Mouse (Mus musculus): ENCODE measurements around the gene Mylpf. TPM values are rescaled to one million over a fixed set of nuclear protein-coding genes. Genes with fewer than 3 reads are reported as not detected.

Gene Mylpf
- polyA plus RNA-seq, 1 experiment from 2014 or later = 3.5 TPM

- Histone ChIP-seq H3K4me3 (ENCODE audit: low read length) (no peak overlapping the region), H3K27me3 (replicated peaks; ENCODE audit: control insufficient read depth, insufficient read depth, low read length) (no peaks in the 10 kb centered on the region), H3K27ac (ENCODE audit: low read depth, low read length) (no peak overlapping the region), H3K9me3 (ENCODE audit: control insufficient read depth, low read length) (no peaks in the 10 kb centered on the region), H3K36me3 (ENCODE audit: control insufficient read depth, insufficient read depth, low read length) (no peaks in the 10 kb centered on the region), H3K4me2 (ENCODE audit: low read length) (no peak overlapping the region), H3K9ac (ENCODE audit: low read depth, low read length) (no peak overlapping the region), H3K4me1 (ENCODE audit: control insufficient read depth, insufficient read depth, low read depth, low read length) (no peaks in the 10 kb centered on the region)
- ATAC-seq = no peak
- 85% methylated on average over 6 of the region's 6 CpGs for WGBS
These were observed 24.9 kb upstream of the Mylpf start for GRCm38 (mm10) chr7:127183828-127184227.

GRCm38 (mm10) chr7:127184720-127185119, 24.0 kb upstream of the Mylpf start:
- Histone ChIP-seq H3K36me3 (ENCODE audit: control insufficient read depth, insufficient read depth, low read length) (no peaks in the 10 kb centered on the region), H3K27me3 (replicated peaks; ENCODE audit: control insufficient read depth, insufficient read depth, low read length) (no peaks in the 10 kb centered on the region), H3K9me3 (ENCODE audit: control insufficient read depth, low read length) (no peaks in the 10 kb centered on the region), H3K4me1 (ENCODE audit: control insufficient read depth, insufficient read depth, low read depth, low read length) (no peaks in the 10 kb centered on the region), H3K27ac (ENCODE audit: low read depth, low read length) (no peak overlapping the region), H3K4me3 (ENCODE audit: low read length) (no peak overlapping the region), H3K9ac (ENCODE audit: low read depth, low read length) (no peak overlapping the region), H3K4me2 (ENCODE audit: low read length) (no peak overlapping the region)
- no peak for ATAC-seq
- 75% methylated on average over 1 of the region's 1 CpGs for WGBS

- WGBS = 75% methylated on average over 3 of the region's 3 CpGs
- no peak for ATAC-seq
- Histone ChIP-seq H3K27ac (ENCODE audit: low read depth, low read length) (no peak overlapping the region), H3K4me2 (ENCODE audit: low read length) (no peak overlapping the region), H3K27me3 (replicated peaks; ENCODE audit: control insufficient read depth, insufficient read depth, low read length) (no peaks in the 10 kb centered on the region), H3K9ac (ENCODE audit: low read depth, low read length) (no peak overlapping the region), H3K36me3 (ENCODE audit: control insufficient read depth, insufficient read depth, low read length) (no peaks in the 10 kb centered on the region), H3K4me3 (ENCODE audit: low read length) (no peak overlapping the region), H3K4me1 (ENCODE audit: control insufficient read depth, insufficient read depth, low read depth, low read length) (no peaks in the 10 kb centered on the region), H3K9me3 (ENCODE audit: control insufficient read depth, low read length) (no peaks in the 10 kb centered on the region)
These were observed 23.1 kb upstream of the Mylpf start for GRCm38 (mm10) chr7:127185601-127186000.

- H3K4me2 ChIP-seq (ENCODE audit: low read length) = no peak overlapping the region
- 80% methylated on average over 9 of the region's 10 CpGs for WGBS
- no peaks in the 10 kb centered on the region for H3K27me3 ChIP-seq (replicated peaks; ENCODE audit: control insufficient read depth, insufficient read depth, low read length)
- no peak overlapping the region for H3K9ac ChIP-seq (ENCODE audit: low read depth, low read length)
- H3K4me3 ChIP-seq (ENCODE audit: low read length) = no peak overlapping the region
- H3K4me1 ChIP-seq (ENCODE audit: control insufficient read depth, insufficient read depth, low read depth, low read length) = no peaks in the 10 kb centered on the region
- no peak for ATAC-seq
- H3K36me3 ChIP-seq (ENCODE audit: control insufficient read depth, insufficient read depth, low read length) = peaks cover 6% of the 10 kb centered on the region; the same call in 1 of the 2 replicates
- no peak overlapping the region for H3K27ac ChIP-seq (ENCODE audit: low read depth, low read length)
- no peaks in the 10 kb centered on the region for H3K9me3 ChIP-seq (ENCODE audit: control insufficient read depth, low read length)
These were observed 21.3 kb upstream of the Mylpf start for GRCm38 (mm10) chr7:127187351-127187750.

GRCm38 (mm10) chr7:127188305-127189276, 20.1 kb upstream of the Mylpf start:
- Histone ChIP-seq H3K36me3 (ENCODE audit: control insufficient read depth, insufficient read depth, low read length) (peaks cover 14% of the 10 kb centered on the region; the same call in 1 of the 2 replicates), H3K27me3 (replicated peaks; ENCODE audit: control insufficient read depth, insufficient read depth, low read length) (no peaks in the 10 kb centered on the region), H3K9me3 (ENCODE audit: control insufficient read depth, low read length) (no peaks in the 10 kb centered on the region), H3K4me1 (ENCODE audit: control insufficient read depth, insufficient read depth, low read depth, low read length) (no peaks in the 10 kb centered on the region), H3K27ac (ENCODE audit: low read depth, low read length) (no peak overlapping the region), H3K9ac (ENCODE audit: low read depth, low read length) (no peak overlapping the region), H3K4me2 (ENCODE audit: low read length) (no peak overlapping the region), H3K4me3 (ENCODE audit: low read length) (no peak overlapping the region)
- 86% methylated on average over 17 of the region's 17 CpGs for WGBS
- ATAC-seq = no peak

GRCm38 (mm10) chr7:127190672-127191071, 18.0 kb upstream of the Mylpf start:
- ATAC-seq = no peak
- Histone ChIP-seq H3K36me3 (ENCODE audit: control insufficient read depth, insufficient read depth, low read length) (peaks cover 21% of the 10 kb centered on the region; the same call in 1 of the 2 replicates), H3K27me3 (replicated peaks; ENCODE audit: control insufficient read depth, insufficient read depth, low read length) (no peaks in the 10 kb centered on the region), H3K4me3 (ENCODE audit: low read length) (no peak overlapping the region), H3K4me1 (ENCODE audit: control insufficient read depth, insufficient read depth, low read depth, low read length) (peaks cover 12% of the 10 kb centered on the region), H3K9ac (ENCODE audit: low read depth, low read length) (no peak overlapping the region), H3K27ac (ENCODE audit: low read depth, low read length) (no peak overlapping the region), H3K9me3 (ENCODE audit: control insufficient read depth, low read length) (no peaks in the 10 kb centered on the region), H3K4me2 (ENCODE audit: low read length) (no peak overlapping the region)
- WGBS = 93% methylated on average over 6 of the region's 6 CpGs

GRCm38 (mm10) chr7:127192989-127193388, 15.7 kb upstream of the Mylpf start:
- WGBS = over 99% methylated on average over 5 of the region's 5 CpGs
- Histone ChIP-seq H3K36me3 (ENCODE audit: control insufficient read depth, insufficient read depth, low read length) (peaks cover 31% of the 10 kb centered on the region), H3K4me1 (ENCODE audit: control insufficient read depth, insufficient read depth, low read depth, low read length) (peaks cover 17% of the 10 kb centered on the region), H3K9me3 (ENCODE audit: control insufficient read depth, low read length) (no peaks in the 10 kb centered on the region), H3K27ac (ENCODE audit: low read depth, low read length) (no peak overlapping the region), H3K9ac (ENCODE audit: low read depth, low read length) (no peak overlapping the region), H3K27me3 (replicated peaks; ENCODE audit: control insufficient read depth, insufficient read depth, low read length) (no peaks in the 10 kb centered on the region), H3K4me3 (ENCODE audit: low read length) (no peak overlapping the region), H3K4me2 (ENCODE audit: low read length) (no peak overlapping the region)
- ATAC-seq = no peak

- H3K9me3 ChIP-seq (ENCODE audit: control insufficient read depth, low read length) = no peaks in the 10 kb centered on the region
- H3K4me3 ChIP-seq (ENCODE audit: low read length) = no peak overlapping the region
- H3K4me1 ChIP-seq (ENCODE audit: control insufficient read depth, insufficient read depth, low read depth, low read length) = peaks cover 17% of the 10 kb centered on the region
- H3K4me2 ChIP-seq (ENCODE audit: low read length) = peak overlapping the region; percentile 92
- no peak for ATAC-seq
- H3K27me3 ChIP-seq (replicated peaks; ENCODE audit: control insufficient read depth, insufficient read depth, low read length) = no peaks in the 10 kb centered on the region
- no peak overlapping the region for H3K27ac ChIP-seq (ENCODE audit: low read depth, low read length)
- WGBS = 92% methylated on average over 17 of the region's 17 CpGs
- H3K36me3 ChIP-seq (ENCODE audit: control insufficient read depth, insufficient read depth, low read length) = peaks cover 41% of the 10 kb centered on the region
- no peak overlapping the region for H3K9ac ChIP-seq (ENCODE audit: low read depth, low read length)
These were observed 14.6 kb upstream of the Mylpf start for GRCm38 (mm10) chr7:127194011-127194632.

GRCm38 (mm10) chr7:127194633-127195029, 14.1 kb upstream of the Mylpf start:
- H3K4me1 ChIP-seq (ENCODE audit: control insufficient read depth, insufficient read depth, low read depth, low read length) = peaks cover 17% of the 10 kb centered on the region
- no peak for ATAC-seq
- H3K36me3 ChIP-seq (ENCODE audit: control insufficient read depth, insufficient read depth, low read length) = peaks cover 44% of the 10 kb centered on the region
- peak overlapping the region; percentile 80 for H3K9ac ChIP-seq (ENCODE audit: low read depth, low read length)
- H3K9me3 ChIP-seq (ENCODE audit: control insufficient read depth, low read length) = no peaks in the 10 kb centered on the region
- WGBS = 91% methylated on average over 7 of the region's 7 CpGs
- no peak overlapping the region for H3K27ac ChIP-seq (ENCODE audit: low read depth, low read length)
- H3K4me3 ChIP-seq (ENCODE audit: low read length) = peak overlapping the region; percentile 71
- no peaks in the 10 kb centered on the region for H3K27me3 ChIP-seq (replicated peaks; ENCODE audit: control insufficient read depth, insufficient read depth, low read length)
- peak overlapping the region; percentile 92 for H3K4me2 ChIP-seq (ENCODE audit: low read length)
